Mouse (Mus musculus): ENCODE measurements around the gene Vac14.

Vac14 gene

GRCm38 (mm10) chr8:110618391-110619207 lies at the start of gene Vac14:
TSS of gene Vac14 (plus strand) at chr8:110618585.
- DNase-seq (ENCODE audit: low read depth, low spot score), result peak; percentile 96

- no peak for DNase-seq (ENCODE audit: low read depth, low spot score)
These were observed 25.7 kb upstream of the Vac14 start for GRCm38 (mm10) chr8:110592641-110593040.

- no peak for DNase-seq (ENCODE audit: low read depth, low spot score)
These were observed 24.2 kb upstream of the Vac14 start for GRCm38 (mm10) chr8:110594164-110594563.

GRCm38 (mm10) chr8:110604556-110604955 lies 13.8 kb upstream of the Vac14 start:
- DNase-seq (ENCODE audit: low read depth, low spot score), result no peak

GRCm38 (mm10) chr8:110605401-110606015 lies 12.9 kb upstream of the Vac14 start:
- no peak for DNase-seq (ENCODE audit: low read depth, low spot score)

- no peak for DNase-seq (ENCODE audit: low read depth, low spot score)
These were observed 2.7 kb upstream of the Vac14 start for GRCm38 (mm10) chr8:110615730-110616129.

- DNase-seq (ENCODE audit: low read depth, low spot score), result no peak
These were observed 505 bp upstream of the Vac14 start for GRCm38 (mm10) chr8:110617801-110618358.

GRCm38 (mm10) chr8:110619208-110619574 lies 806 bp downstream of the Vac14 start:
- DNase-seq (ENCODE audit: low read depth, low spot score), result no peak

GRCm38 (mm10) chr8:110619919-110620318 lies 1.5 kb downstream of the Vac14 start:
- DNase-seq (ENCODE audit: low read depth, low spot score), result no peak

- no peak for DNase-seq (ENCODE audit: low read depth, low spot score)
These were observed 8.0 kb downstream of the Vac14 start for GRCm38 (mm10) chr8:110626431-110626830.

GRCm38 (mm10) chr8:110629245-110630063 lies 11.1 kb downstream of the Vac14 start:
- peak; percentile 46 for DNase-seq (ENCODE audit: low read depth, low spot score)

- DNase-seq (ENCODE audit: low read depth, low spot score), result no peak
These were observed 11.7 kb downstream of the Vac14 start for GRCm38 (mm10) chr8:110630079-110630478.

- no peak for DNase-seq (ENCODE audit: low read depth, low spot score)
These were observed 12.2 kb downstream of the Vac14 start for GRCm38 (mm10) chr8:110630571-110631071.

GRCm38 (mm10) chr8:110631201-110631600 lies 12.8 kb downstream of the Vac14 start:
- no peak for DNase-seq (ENCODE audit: low read depth, low spot score)

- DNase-seq (ENCODE audit: low read depth, low spot score), result no peak
These were observed 15.4 kb downstream of the Vac14 start for GRCm38 (mm10) chr8:110633814-110634213.

- DNase-seq (ENCODE audit: low read depth, low spot score), result no peak
These were observed 17.8 kb downstream of the Vac14 start for GRCm38 (mm10) chr8:110636182-110636581.

GRCm38 (mm10) chr8:110642331-110642730 lies 23.9 kb downstream of the Vac14 start:
- DNase-seq (ENCODE audit: low read depth, low spot score), result no peak

- no peak for DNase-seq (ENCODE audit: low read depth, low spot score)
These were observed 24.8 kb downstream of the Vac14 start for GRCm38 (mm10) chr8:110643177-110643576.

- no peak for DNase-seq (ENCODE audit: low read depth, low spot score)
These were observed 26.0 kb downstream of the Vac14 start for GRCm38 (mm10) chr8:110644422-110644821.

- no peak for DNase-seq (ENCODE audit: low read depth, low spot score)
These were observed 26.5 kb downstream of the Vac14 start for GRCm38 (mm10) chr8:110644901-110645300.

- no peak for DNase-seq (ENCODE audit: low read depth, low spot score)
These were observed 27.0 kb downstream of the Vac14 start for GRCm38 (mm10) chr8:110645340-110645739.

- DNase-seq (ENCODE audit: low read depth, low spot score), result no peak
These were observed 27.7 kb downstream of the Vac14 start for GRCm38 (mm10) chr8:110646064-110646463.
